Mouse (Mus musculus) lung, embryonic 15.5 days (tissue): ENCODE measurements around the gene Myg1. TPM values are rescaled to one million over a fixed set of nuclear protein-coding genes. Genes with fewer than 3 reads are reported as not detected.

Experiments used
- ATAC-seq: fragments of 200-750 bp; cut with Nextera tagmentation; 2 replicates; pipeline ENCODE4 v1.8.0; 2017; ENCODE audit warnings: moderate number of reproducible peaks, borderline replicate concordance; ENCODE audit not compliant: low FRiP score, low TSS enrichment; ENCODE audit errors: extremely low read depth
- H3K27ac ChIP-seq: fragments of 300-500 bp; sonication (generic); 2 replicates; pipeline ENCODE4 v1.5.1; 2015; ENCODE audit warnings: moderate library complexity, mild to moderate bottlenecking, inconsistent platforms
- H3K27me3 ChIP-seq: fragments of 300-500 bp; sonication (generic); 2 replicates; pipeline ENCODE4 v1.6.1; 2015; ENCODE audit warnings: inconsistent platforms
- H3K36me3 ChIP-seq: fragments of 300-500 bp; sonication (generic); 2 replicates; pipeline ENCODE4 v1.6.1; 2015; ENCODE audit warnings: inconsistent platforms
- H3K4me1 ChIP-seq: fragments of 300-500 bp; sonication (generic); 2 replicates; pipeline ENCODE4 v1.6.1; 2015; ENCODE audit warnings: inconsistent platforms
- H3K4me2 ChIP-seq: fragments of 300-500 bp; sonication (generic); 2 replicates; pipeline ENCODE4 v1.6.1; 2015; ENCODE audit warnings: inconsistent platforms, mild to moderate bottlenecking, moderate library complexity
- H3K4me3 ChIP-seq: fragments of 300-500 bp; sonication (generic); 2 replicates; pipeline ENCODE4 v1.5.1; 2015; ENCODE audit warnings: mild to moderate bottlenecking, inconsistent platforms
- H3K9ac ChIP-seq: fragments of 300-500 bp; sonication (generic); 2 replicates; pipeline ENCODE4 v1.6.1; 2015; ENCODE audit warnings: inconsistent platforms
- H3K9me3 ChIP-seq: fragments of 300-500 bp; sonication (generic); 2 replicates; pipeline ENCODE4 v1.6.1; 2016; ENCODE audit warnings: inconsistent platforms
- WGBS: fragments of 180-500 bp; shearing (Covaris S2); methylation state at CpG from one replicate; pipeline ENCODE4 v1.1.7; 2015; 5-methylcytosine and 5-hydroxymethylcytosine counted together
- polyA plus RNA-seq: library from polyadenylated mRNA; unstranded; fragments of >200 nt; fragmentation: Nextera tagmentation; extraction: Ambion mirVana; gene quantifications from 2 replicates; pipeline ENCODE4 v1.2.1, GENCODE M21; 2015

Gene Myg1
- polyA plus RNA-seq, 1 experiment from 2014 or later = 106 TPM

GRCm38 (mm10) chr15:102350942-102351291 lies 19.4 kb downstream of the Myg1 start:
- 7% methylated on average over 11 of the region's 11 CpGs for WGBS

GRCm38 (mm10) chr15:102352177-102352576 lies 20.7 kb downstream of the Myg1 start:
- 39% methylated on average over 2 of the region's 2 CpGs for WGBS
- no peak overlapping the region for H3K4me3 ChIP-seq
- H3K9me3 ChIP-seq = no peaks in the 10 kb centered on the region
- H3K4me2 ChIP-seq = no peak overlapping the region
- peaks cover 5% of the 10 kb centered on the region; the same call in 1 of the 2 replicates for H3K36me3 ChIP-seq
- H3K9ac ChIP-seq = no peak overlapping the region
- peaks cover 36% of the 10 kb centered on the region for H3K4me1 ChIP-seq
- ATAC-seq = no peak
- no peak overlapping the region for H3K27ac ChIP-seq
- peaks cover 7% of the 10 kb centered on the region; the same call in 1 of the 2 replicates for H3K27me3 ChIP-seq

More at GRCm38 (mm10) chr15:102350942-102351291, 19.4 kb downstream of the Myg1 start:
- Histone ChIP-seq H3K4me3 (peak overlapping the region; percentile 96), H3K27me3 (no peaks in the 10 kb centered on the region), H3K27ac (peak overlapping the region; percentile 84), H3K9ac (peak overlapping the region; percentile 36), H3K4me1 (peaks cover 25% of the 10 kb centered on the region), H3K36me3 (peaks cover 16% of the 10 kb centered on the region), H3K9me3 (no peaks in the 10 kb centered on the region), H3K4me2 (peak overlapping the region; percentile 84)
- ATAC-seq = peak; percentile 39; the same call in 1 of the 2 replicates

GRCm38 (mm10) chr15:102353986-102354385 lies 22.5 kb downstream of the Myg1 start:
- H3K9ac ChIP-seq = no peak overlapping the region
- peaks cover 25% of the 10 kb centered on the region for H3K27me3 ChIP-seq
- peaks cover 52% of the 10 kb centered on the region for H3K4me1 ChIP-seq
- H3K27ac ChIP-seq = no peak overlapping the region
- WGBS = 67% methylated on average over 2 of the region's 2 CpGs
- ATAC-seq = no peak
- H3K9me3 ChIP-seq = no peaks in the 10 kb centered on the region
- no peak overlapping the region for H3K4me2 ChIP-seq
- no peaks in the 10 kb centered on the region for H3K36me3 ChIP-seq
- H3K4me3 ChIP-seq = no peak overlapping the region

GRCm38 (mm10) chr15:102355134-102355870 lies 23.8 kb downstream of the Myg1 start:
- H3K36me3 ChIP-seq = no peaks in the 10 kb centered on the region
- peak overlapping the region; percentile 54 for H3K4me3 ChIP-seq
- no peaks in the 10 kb centered on the region for H3K9me3 ChIP-seq
- peaks cover 44% of the 10 kb centered on the region for H3K4me1 ChIP-seq
- peak; percentile 63 for ATAC-seq
- H3K27me3 ChIP-seq = peaks cover 26% of the 10 kb centered on the region
- peak overlapping the region; percentile 78 for H3K9ac ChIP-seq
- peak overlapping the region; percentile 93 for H3K27ac ChIP-seq
- H3K4me2 ChIP-seq = peak overlapping the region; percentile 97
- under 1% methylated on average over 49 of the region's 49 CpGs for WGBS

GRCm38 (mm10) chr15:102355871-102356441 lies 24.4 kb downstream of the Myg1 start:
- Histone ChIP-seq H3K9ac (peak overlapping the region; percentile 78), H3K9me3 (no peaks in the 10 kb centered on the region), H3K27me3 (peaks cover 26% of the 10 kb centered on the region), H3K4me3 (peak overlapping the region; percentile 54), H3K4me1 (peaks cover 44% of the 10 kb centered on the region), H3K27ac (peak overlapping the region; percentile 93), H3K4me2 (peak overlapping the region; percentile 97), H3K36me3 (no peaks in the 10 kb centered on the region)
- ATAC-seq = peak; percentile 40
- 1% methylated on average over 38 of the region's 38 CpGs for WGBS

- no peak for ATAC-seq
- H3K4me2 ChIP-seq = peak overlapping the region; percentile 97
- H3K4me1 ChIP-seq = peaks cover 41% of the 10 kb centered on the region
- H3K27ac ChIP-seq = peak overlapping the region; percentile 93
- H3K9me3 ChIP-seq = no peaks in the 10 kb centered on the region
- H3K27me3 ChIP-seq = peaks cover 26% of the 10 kb centered on the region
- H3K9ac ChIP-seq = peak overlapping the region; percentile 78; the same call in 1 of the 2 replicates
- 45% methylated on average over 16 of the region's 16 CpGs for WGBS
- H3K36me3 ChIP-seq = no peaks in the 10 kb centered on the region
- H3K4me3 ChIP-seq = peak overlapping the region; percentile 54; the same call in 1 of the 2 replicates
Observed at GRCm38 (mm10) chr15:102356501-102357325, 25.2 kb downstream of the Myg1 start.

- Histone ChIP-seq H3K9me3 (no peaks in the 10 kb centered on the region), H3K27me3 (peaks cover 26% of the 10 kb centered on the region), H3K4me2 (peak overlapping the region; percentile 50), H3K4me1 (peaks cover 49% of the 10 kb centered on the region), H3K9ac (peak overlapping the region; percentile 31), H3K4me3 (peak overlapping the region; percentile 13; the same call in 1 of the 2 replicates), H3K27ac (no peak overlapping the region), H3K36me3 (no peaks in the 10 kb centered on the region)
- no peak for ATAC-seq
- 3% methylated on average over 25 of the region's 25 CpGs for WGBS
Observed at GRCm38 (mm10) chr15:102358126-102358525, 26.6 kb downstream of the Myg1 start.

GRCm38 (mm10) chr15:102358834-102359233 lies 27.3 kb downstream of the Myg1 start:
- no peak overlapping the region for H3K27ac ChIP-seq
- peaks cover 26% of the 10 kb centered on the region for H3K27me3 ChIP-seq
- no peaks in the 10 kb centered on the region for H3K36me3 ChIP-seq
- no peak overlapping the region for H3K4me3 ChIP-seq
- ATAC-seq = no peak
- 0 out of 2 replicates have a peak overlapping the region, but pooled peaks have one; percentile 31 for H3K9ac ChIP-seq
- no peaks in the 10 kb centered on the region for H3K9me3 ChIP-seq
- peak overlapping the region; percentile 50; the same call in 1 of the 2 replicates for H3K4me2 ChIP-seq
- WGBS = 30% methylated on average over 5 of the region's 5 CpGs
- peaks cover 49% of the 10 kb centered on the region for H3K4me1 ChIP-seq

- Histone ChIP-seq H3K27me3 (peaks cover 26% of the 10 kb centered on the region), H3K9ac (peak overlapping the region; percentile 16; the same call in 1 of the 2 replicates), H3K27ac (peak overlapping the region; percentile 19; the same call in 1 of the 2 replicates), H3K9me3 (no peaks in the 10 kb centered on the region), H3K36me3 (no peaks in the 10 kb centered on the region), H3K4me2 (peak overlapping the region; percentile 45), H3K4me3 (peak overlapping the region; percentile 13), H3K4me1 (peaks cover 27% of the 10 kb centered on the region)
- ATAC-seq = peak; percentile 15; the same call in 1 of the 2 replicates
- 7% methylated on average over 14 of the region's 14 CpGs for WGBS
Observed at GRCm38 (mm10) chr15:102362648-102363047, 31.1 kb downstream of the Myg1 start.

- H3K9me3 ChIP-seq = no peaks in the 10 kb centered on the region
- WGBS = 85% methylated on average over 1 of the region's 1 CpGs
- no peak overlapping the region for H3K4me3 ChIP-seq
- no peak overlapping the region for H3K27ac ChIP-seq
- ATAC-seq = no peak
- H3K4me1 ChIP-seq = peaks cover 13% of the 10 kb centered on the region
- H3K27me3 ChIP-seq = peaks cover 12% of the 10 kb centered on the region
- no peaks in the 10 kb centered on the region for H3K36me3 ChIP-seq
- H3K9ac ChIP-seq = no peak overlapping the region
- H3K4me2 ChIP-seq = no peak overlapping the region
Observed at GRCm38 (mm10) chr15:102364678-102365077, 33.2 kb downstream of the Myg1 start.

- H3K27me3 ChIP-seq = peaks cover 22% of the 10 kb centered on the region
- ATAC-seq = no peak
- WGBS = 11% methylated on average over 7 of the region's 7 CpGs
Observed at GRCm38 (mm10) chr15:102366238-102366637, 34.7 kb downstream of the Myg1 start.

More at GRCm38 (mm10) chr15:102366238-102366637, 34.7 kb downstream of the Myg1 start:
- Histone ChIP-seq H3K4me3 (peak overlapping the region; percentile 14; the same call in 1 of the 2 replicates), H3K36me3 (no peaks in the 10 kb centered on the region), H3K9me3 (no peaks in the 10 kb centered on the region), H3K9ac (peak overlapping the region; percentile 29), H3K4me1 (peaks cover 25% of the 10 kb centered on the region), H3K4me2 (peak overlapping the region; percentile 52), H3K27ac (no peak overlapping the region)
